Mouse (Mus musculus) olfactory bulb, adult 2 months (tissue): ENCODE measurements around the gene Mgmt.

Experiments used
- CTCF ChIP-seq: fragments of 200-500 bp; IDR thresholded peaks from 2 replicates; pipeline ENCODE4 v1.5.1; 2012; ENCODE audit warnings: low read depth, mild to moderate bottlenecking, low read length, moderate library complexity; ENCODE audit not compliant: insufficient read depth
- POLR2A ChIP-seq: fragments of 200-500 bp; IDR thresholded peaks from 2 replicates; pipeline ENCODE4 v1.6.1; 2012; ENCODE audit warnings: mild to moderate bottlenecking, low read depth, low read length, moderate library complexity; ENCODE audit not compliant: insufficient read depth

DNA sequence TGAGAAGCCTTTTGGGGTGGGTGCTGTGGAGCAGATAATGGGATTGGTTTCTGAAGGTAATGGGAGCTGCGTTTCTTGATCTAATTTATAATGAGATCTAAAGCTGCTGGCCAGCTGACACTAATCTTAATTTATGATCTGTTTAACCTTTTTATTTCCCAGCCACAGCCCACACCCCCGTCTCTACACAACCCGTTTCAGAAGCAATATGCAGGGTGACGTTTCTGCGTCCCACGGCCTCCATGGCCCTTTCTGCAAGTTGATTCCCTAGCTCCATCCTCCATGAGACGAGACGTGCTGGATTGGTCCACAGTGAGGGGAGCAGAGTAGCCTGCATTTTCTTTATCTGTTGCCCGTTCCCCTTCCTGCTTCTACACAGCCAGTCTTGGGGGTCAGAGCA lies 31.8 kb downstream of the Mgmt start:
- TF ChIP-seq CTCF (no peak), POLR2A (no peak)
